Mouse (Mus musculus): ENCODE results near the gene Olfr1175-ps.

Gene Olfr1175-ps

DNA sequence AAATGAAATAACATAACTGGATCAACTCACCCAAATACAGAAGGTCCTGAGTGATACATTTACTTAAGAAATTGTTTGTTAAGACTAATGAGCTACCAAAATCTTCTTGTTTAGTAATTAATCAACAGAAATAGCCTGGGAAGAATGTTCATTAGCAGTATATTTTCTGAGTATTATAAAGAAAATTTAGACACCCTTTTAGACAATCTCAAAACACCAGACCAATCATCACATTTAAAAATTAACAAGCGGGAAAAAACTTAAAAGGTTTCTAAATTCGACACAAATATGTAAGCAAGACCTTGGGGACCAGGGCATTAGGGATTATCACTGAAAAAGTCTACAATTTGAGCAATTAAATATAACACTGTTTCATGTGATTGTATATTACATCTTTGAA lies at the start of gene Olfr1175-ps:
Gene Olfr1175-ps (minus strand): TSS at position 101 of the 400 bp plus-strand sequence.
- H3K36me3 ChIP-seq (ENCODE audit: insufficient read depth, low read length): no peaks in the 10 kb centered on the region
- TF ChIP-seq POU5F1 (IDR thresholded peaks at IDR 0.05; ENCODE audit: borderline replicate concordance, low read length): no peak
- TF ChIP-seq NANOG (IDR thresholded peaks at IDR 0.05; ENCODE audit: borderline replicate concordance, low read length): no peak
- TF ChIP-seq CTCF (conservative IDR thresholded peaks at IDR 0.05; ENCODE audit: low read length): no peak
- no peaks in the 10 kb centered on the region for H3K27me3 ChIP-seq (ENCODE audit: insufficient read depth, low read length)
- H3K9me3 ChIP-seq (ENCODE audit: low read length): no peaks in the 10 kb centered on the region
- no peaks in the 10 kb centered on the region for H3K4me1 ChIP-seq (replicated peaks; ENCODE audit: low read depth, low read length)
- no peak within 1 kb of the TSS for H3K4me3 ChIP-seq (replicated peaks; ENCODE audit: low read length)

GRCm38 (mm10) chr2:88356304-88356703 lies 29.3 kb upstream of the Olfr1175-ps start:
- Histone ChIP-seq H3K36me3 (ENCODE audit: insufficient read depth, low read length) (no peaks in the 10 kb centered on the region), H3K4me3 (replicated peaks; ENCODE audit: low read length) (no peak overlapping the region), H3K4me1 (replicated peaks; ENCODE audit: low read depth, low read length) (no peaks in the 10 kb centered on the region), H3K9me3 (ENCODE audit: low read length) (peaks cover 6% of the 10 kb centered on the region; the same call in 1 of the 2 replicates), H3K27me3 (ENCODE audit: insufficient read depth, low read length) (no peaks in the 10 kb centered on the region)
- TF ChIP-seq CTCF (conservative IDR thresholded peaks at IDR 0.05; ENCODE audit: low read length) (peak; percentile 58), NANOG (IDR thresholded peaks at IDR 0.05; ENCODE audit: borderline replicate concordance, low read length) (no peak)

GRCm38 (mm10) chr2:88346392-88346791 lies 19.4 kb upstream of the Olfr1175-ps start, which contains the start of gene Olfr1177-ps:
Olfr1177-ps (minus strand) TSS chr2:88346492.
- Histone ChIP-seq H3K4me1 (replicated peaks; ENCODE audit: low read depth, low read length) (no peaks in the 10 kb centered on the region), H3K27me3 (ENCODE audit: insufficient read depth, low read length) (no peaks in the 10 kb centered on the region), H3K4me3 (replicated peaks; ENCODE audit: low read length) (no peak within 1 kb of the TSS), H3K9me3 (ENCODE audit: low read length) (no peaks in the 10 kb centered on the region), H3K36me3 (ENCODE audit: insufficient read depth, low read length) (no peaks in the 10 kb centered on the region)
- TF ChIP-seq NANOG (IDR thresholded peaks at IDR 0.05; ENCODE audit: borderline replicate concordance, low read length) (no peak), POU5F1 (IDR thresholded peaks at IDR 0.05; ENCODE audit: borderline replicate concordance, low read length) (no peak), CTCF (conservative IDR thresholded peaks at IDR 0.05; ENCODE audit: low read length) (no peak)

DNA sequence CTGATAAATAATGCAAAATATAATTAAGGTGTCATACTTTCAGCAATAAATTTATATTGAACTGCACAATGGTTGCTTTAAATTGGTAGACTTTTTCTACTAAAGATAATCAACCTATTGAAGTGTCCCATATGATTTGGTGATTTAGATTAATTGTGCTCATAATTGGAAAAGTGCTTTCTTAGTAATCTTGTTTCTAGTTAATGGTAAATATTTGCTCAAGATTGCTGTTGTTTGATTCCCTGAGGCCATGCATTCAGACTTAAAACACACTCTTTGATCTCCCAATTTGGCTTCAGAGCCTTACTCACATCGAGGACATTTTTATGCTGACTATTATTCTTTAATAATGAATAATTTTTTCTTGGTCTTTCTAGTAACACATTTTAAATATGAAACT lies 9.4 kb upstream of the Olfr1175-ps start, which contains the start of gene Olfr1176:
Gene Olfr1176 (plus strand): TSS at position 301 of the 400 bp plus-strand sequence.
- H3K4me1 ChIP-seq (replicated peaks; ENCODE audit: low read depth, low read length): no peaks in the 10 kb centered on the region
- no peaks in the 10 kb centered on the region for H3K36me3 ChIP-seq (ENCODE audit: insufficient read depth, low read length)
- no peak for TF ChIP-seq POU5F1 (IDR thresholded peaks at IDR 0.05; ENCODE audit: borderline replicate concordance, low read length)
- TF ChIP-seq NANOG (IDR thresholded peaks at IDR 0.05; ENCODE audit: borderline replicate concordance, low read length): no peak
- TF ChIP-seq CTCF (conservative IDR thresholded peaks at IDR 0.05; ENCODE audit: low read length): no peak
- H3K9me3 ChIP-seq (ENCODE audit: low read length): no peaks in the 10 kb centered on the region
- no peak within 1 kb of the TSS for H3K4me3 ChIP-seq (replicated peaks; ENCODE audit: low read length)
- no peaks in the 10 kb centered on the region for H3K27me3 ChIP-seq (ENCODE audit: insufficient read depth, low read length)

- TF ChIP-seq NANOG (IDR thresholded peaks at IDR 0.05; ENCODE audit: borderline replicate concordance, low read length) (no peak), POU5F1 (IDR thresholded peaks at IDR 0.05; ENCODE audit: borderline replicate concordance, low read length) (no peak), CTCF (conservative IDR thresholded peaks at IDR 0.05; ENCODE audit: low read length) (no peak)
- Histone ChIP-seq H3K9me3 (ENCODE audit: low read length) (peaks cover 9% of the 10 kb centered on the region; the same call in 1 of the 2 replicates), H3K4me3 (replicated peaks; ENCODE audit: low read length) (no peak within 1 kb of the TSS), H3K36me3 (ENCODE audit: insufficient read depth, low read length) (no peaks in the 10 kb centered on the region), H3K27me3 (ENCODE audit: insufficient read depth, low read length) (no peaks in the 10 kb centered on the region), H3K4me1 (replicated peaks; ENCODE audit: low read depth, low read length) (no peaks in the 10 kb centered on the region)
Measured at GRCm38 (mm10) chr2:88315035-88315434, 12.0 kb downstream of the Olfr1175-ps start, which contains the start of gene Olfr1174-ps. Olfr1174-ps (minus strand) TSS chr2:88315135.

DNA sequence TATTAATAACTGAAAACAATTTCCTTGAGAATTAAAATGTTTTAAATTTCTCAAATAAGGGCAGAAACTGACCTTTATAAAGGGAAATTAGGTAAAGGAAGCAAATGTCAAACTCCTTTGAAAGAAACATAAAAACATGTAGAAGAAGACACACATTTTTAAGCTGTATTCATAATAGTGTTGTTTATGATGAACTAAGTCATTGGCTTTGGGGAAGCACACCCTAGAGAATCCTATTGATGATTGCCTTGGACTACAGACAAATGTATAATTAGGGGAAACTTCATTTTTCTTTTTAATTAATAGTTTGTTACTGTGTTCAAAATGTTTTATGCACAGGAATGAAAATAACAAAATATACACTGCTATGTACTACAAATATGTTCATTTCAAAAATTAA lies 47.2 kb downstream of the Olfr1175-ps start, which contains the start of gene Olfr1173:
Gene Olfr1173 (minus strand): TSS at position 101 of the 400 bp plus-strand sequence.
- Histone ChIP-seq H3K27me3 (ENCODE audit: insufficient read depth, low read length) (no peaks in the 10 kb centered on the region), H3K9me3 (ENCODE audit: low read length) (no peaks in the 10 kb centered on the region), H3K4me3 (replicated peaks; ENCODE audit: low read length) (no peak within 1 kb of the TSS), H3K36me3 (ENCODE audit: insufficient read depth, low read length) (no peaks in the 10 kb centered on the region), H3K4me1 (replicated peaks; ENCODE audit: low read depth, low read length) (no peaks in the 10 kb centered on the region)
- TF ChIP-seq CTCF (conservative IDR thresholded peaks at IDR 0.05; ENCODE audit: low read length) (no peak), NANOG (IDR thresholded peaks at IDR 0.05; ENCODE audit: borderline replicate concordance, low read length) (no peak), POU5F1 (IDR thresholded peaks at IDR 0.05; ENCODE audit: borderline replicate concordance, low read length) (no peak)

Measured in E14TG2a.4 (cell line).